Mouse (Mus musculus) adrenal gland, adult 18-20 months (tissue): ENCODE measurements around the gene Mmgt2. TPM values are rescaled to one million over a fixed set of nuclear protein-coding genes. Genes with fewer than 3 reads are reported as not detected.

Experiments
- DNase-seq, 2 experiments: peaks; one replicate each; pipeline ENCODE4 v3.0.0; 2021 to 2022; ENCODE audit warnings: low spot score in 2 of 2
- long read RNA-seq, 2 experiments: library from polyadenylated mRNA; stranded (forward); transcript quantifications; one replicate each; pipeline ENCODE4 v2.0.0; 2021
- total RNA-seq, 2 experiments: library from RNA; stranded (reverse); gene quantifications; 1 replicate in 1 of 2; 2 replicates in 1 of 2; pipeline ENCODE4 v1.2.3; 2021

The Mmgt2 gene
- 10 to 100 TPM; 26.5 to 36.7 TPM for total RNA-seq
- long read RNA-seq, experiment 1, partial matches to known transcripts, result 0 of 4 reads
- long read RNA-seq, experiment 1, other reads (novel, unspliced or antisense), result 1 of 4 reads
- long read RNA-seq, experiment 2, transcript Mmgt2-207 (2 exons, 589 nt), result major isoform, 5 of 19 reads
- long read RNA-seq, experiment 2, partial matches to known transcripts, result 1 of 19 reads
- long read RNA-seq, experiment 2, other reads (novel, unspliced or antisense), result 10 of 19 reads

DNA sequence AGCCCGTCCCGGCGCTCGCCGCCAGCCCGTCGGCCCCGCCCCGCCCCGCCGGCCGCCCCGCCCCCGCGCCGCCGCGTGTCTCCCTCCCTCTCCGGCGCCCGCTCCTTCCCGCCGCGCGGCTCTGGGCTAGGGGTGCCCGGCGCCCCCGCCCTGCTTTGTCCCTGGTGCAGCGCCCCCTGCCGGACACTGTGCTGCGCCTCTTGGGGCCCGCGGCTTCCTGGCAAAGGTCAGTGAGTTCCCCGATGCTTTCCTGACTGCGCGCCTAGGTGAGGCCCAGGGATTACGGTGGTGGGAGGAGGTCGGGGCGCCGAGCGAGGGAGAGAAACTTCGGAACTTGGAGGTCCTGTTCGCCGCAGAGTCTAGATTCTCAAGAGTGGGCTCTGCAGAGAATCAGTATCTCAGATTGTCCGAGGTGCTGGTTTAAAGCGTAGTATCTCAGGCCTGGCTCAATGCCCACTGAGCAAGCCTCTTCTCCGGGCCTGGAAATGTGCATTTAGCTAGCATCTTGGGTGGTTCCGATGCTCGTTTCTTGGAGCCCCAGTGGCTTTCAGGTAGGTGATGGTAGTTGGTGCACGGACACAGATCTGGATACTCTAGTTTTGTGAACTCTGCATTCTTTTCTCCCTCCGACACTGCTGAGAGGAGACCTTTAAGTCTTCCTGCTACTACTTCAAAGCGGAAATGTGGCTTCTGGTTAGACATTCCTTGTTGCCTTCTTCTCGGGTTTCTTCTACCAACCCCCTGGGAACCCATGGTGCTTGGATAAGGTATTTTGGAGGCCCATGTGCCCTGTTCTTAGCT lies at the start of gene Mmgt2:
Gene Mmgt2, plus strand, starts transcription at position 74 of the 801 bp plus-strand sequence.
- DNase-seq, result peak; percentile 98 to 99

DNA sequence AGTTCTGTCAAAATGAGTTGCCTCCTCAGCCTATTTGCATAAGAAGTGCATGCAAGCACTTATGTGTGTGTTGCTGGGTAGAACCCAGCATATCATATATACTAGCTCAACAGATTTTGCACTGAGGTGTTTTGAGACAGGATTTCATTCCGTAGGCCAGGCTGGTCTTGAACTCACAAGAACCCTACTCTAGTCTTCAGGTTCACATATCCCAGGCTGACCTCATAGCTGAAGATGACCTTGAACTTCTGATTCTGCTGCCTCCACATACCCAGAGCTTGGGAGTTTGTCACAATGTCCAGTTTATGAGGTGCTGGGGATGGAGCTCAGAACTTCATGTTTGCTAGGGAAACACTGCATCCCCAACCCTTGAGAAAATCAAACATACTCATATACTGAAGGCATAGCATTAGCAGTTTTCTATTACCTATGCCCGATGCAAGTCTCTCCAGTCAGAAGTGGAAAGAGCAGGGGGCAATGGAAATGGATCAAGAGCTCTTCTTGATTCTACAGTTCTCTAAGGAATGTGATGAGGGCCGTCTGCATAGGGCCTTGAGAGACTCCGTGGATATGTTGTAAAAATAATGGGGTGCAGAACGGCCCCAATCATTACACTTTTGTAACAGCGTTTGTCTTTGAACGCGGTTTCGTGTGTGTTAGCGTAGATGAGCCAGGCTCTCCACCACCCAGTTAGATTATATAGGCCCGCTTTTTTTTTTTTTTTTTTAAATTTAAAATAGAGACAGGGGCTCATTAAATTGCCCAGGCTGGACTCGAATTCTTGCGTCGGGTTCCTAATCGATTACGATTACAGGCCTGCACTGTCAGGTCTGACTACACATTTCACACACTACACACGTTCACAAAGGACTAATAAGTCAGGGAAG lies 46.5 kb upstream of the Mmgt2 start:
- no peak for DNase-seq

- DNase-seq, result peak; percentile 94
These were observed 45.7 kb upstream of the Mmgt2 start for GRCm38 (mm10) chr11:62602619-62603311.

GRCm38 (mm10) chr11:62603312-62604056 lies 45.0 kb upstream of the Mmgt2 start:
- peak in 1 of 2 experiments; percentile 26 for DNase-seq

GRCm38 (mm10) chr11:62604123-62604706 lies 44.2 kb upstream of the Mmgt2 start:
- DNase-seq, result no peak

- no peak for DNase-seq
These were observed 43.4 kb upstream of the Mmgt2 start for GRCm38 (mm10) chr11:62604886-62605618.

DNA sequence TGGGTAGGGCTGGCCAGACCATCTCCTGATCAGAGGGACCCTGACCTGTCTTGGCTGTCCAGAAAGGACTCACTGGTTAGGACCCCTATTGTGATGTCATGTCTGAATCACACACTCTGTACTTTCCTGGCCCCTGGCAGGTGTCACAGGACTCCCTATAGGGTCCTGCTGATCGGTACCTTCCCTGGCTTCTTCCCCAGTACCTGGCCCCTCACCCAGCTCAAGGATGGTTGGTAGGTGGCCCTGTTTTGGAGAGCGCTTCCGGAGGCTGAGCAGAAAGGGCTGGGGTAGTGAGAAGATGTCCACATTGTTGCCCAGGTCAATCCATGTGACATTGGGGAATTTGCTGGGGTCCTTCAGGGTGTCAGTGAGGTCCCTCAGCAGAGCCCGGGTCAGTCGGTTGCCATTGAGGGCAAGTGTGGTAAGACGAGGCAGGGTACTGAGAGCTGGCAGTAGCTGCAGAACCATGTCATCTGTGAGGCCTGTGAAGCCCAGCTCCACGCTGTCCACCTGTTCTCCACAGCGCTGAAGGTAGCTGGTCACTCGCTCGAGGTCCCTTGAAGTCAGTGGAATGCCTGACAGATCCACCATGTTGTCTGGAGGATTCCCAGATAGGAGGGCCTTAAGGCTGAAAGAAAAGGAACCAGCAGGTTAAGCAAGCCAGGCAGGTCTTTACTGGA lies 42.7 kb upstream of the Mmgt2 start:
- no peak for DNase-seq

DNA sequence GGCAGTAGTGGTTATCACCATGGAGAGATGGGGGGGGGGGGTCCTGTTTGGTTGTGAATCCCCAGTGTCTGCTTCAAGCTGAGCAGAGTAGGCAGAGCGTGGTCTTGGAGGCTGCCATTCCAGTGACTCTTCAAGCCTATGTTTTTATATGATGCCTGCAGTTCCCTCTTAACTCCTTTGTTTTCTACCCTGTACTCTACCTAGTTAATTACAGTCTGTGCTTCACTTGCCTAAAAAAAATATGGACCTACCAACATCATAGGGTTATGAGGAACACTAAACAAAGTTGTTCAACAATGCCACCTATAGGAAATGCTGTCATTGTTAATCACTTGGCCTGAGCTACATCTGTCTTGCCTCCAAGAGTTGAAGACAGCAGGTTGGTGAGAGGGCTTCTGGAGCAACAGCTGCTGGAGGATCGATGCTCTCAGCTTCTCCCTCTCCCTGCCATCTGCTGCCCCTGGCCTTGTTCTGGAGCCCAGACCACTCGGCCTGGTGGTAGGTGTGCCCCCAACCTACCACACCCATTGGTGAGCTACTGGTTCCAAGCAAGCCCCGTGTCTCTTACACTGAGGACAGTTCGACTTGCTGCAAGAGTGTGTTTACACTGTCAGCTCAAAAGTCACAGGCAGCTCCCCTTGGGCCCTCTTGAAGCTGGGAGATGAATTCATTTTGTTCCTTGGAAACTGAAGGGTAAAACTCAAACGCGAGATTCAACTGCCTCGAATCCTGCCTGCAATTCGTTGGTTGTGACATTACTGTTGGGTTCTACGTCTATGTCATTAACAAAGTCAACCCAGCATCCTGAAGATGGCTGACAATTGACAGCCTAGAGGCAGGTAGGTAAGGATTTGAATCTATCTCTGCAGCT lies 41.9 kb upstream of the Mmgt2 start:
- DNase-seq, result no peak

DNA sequence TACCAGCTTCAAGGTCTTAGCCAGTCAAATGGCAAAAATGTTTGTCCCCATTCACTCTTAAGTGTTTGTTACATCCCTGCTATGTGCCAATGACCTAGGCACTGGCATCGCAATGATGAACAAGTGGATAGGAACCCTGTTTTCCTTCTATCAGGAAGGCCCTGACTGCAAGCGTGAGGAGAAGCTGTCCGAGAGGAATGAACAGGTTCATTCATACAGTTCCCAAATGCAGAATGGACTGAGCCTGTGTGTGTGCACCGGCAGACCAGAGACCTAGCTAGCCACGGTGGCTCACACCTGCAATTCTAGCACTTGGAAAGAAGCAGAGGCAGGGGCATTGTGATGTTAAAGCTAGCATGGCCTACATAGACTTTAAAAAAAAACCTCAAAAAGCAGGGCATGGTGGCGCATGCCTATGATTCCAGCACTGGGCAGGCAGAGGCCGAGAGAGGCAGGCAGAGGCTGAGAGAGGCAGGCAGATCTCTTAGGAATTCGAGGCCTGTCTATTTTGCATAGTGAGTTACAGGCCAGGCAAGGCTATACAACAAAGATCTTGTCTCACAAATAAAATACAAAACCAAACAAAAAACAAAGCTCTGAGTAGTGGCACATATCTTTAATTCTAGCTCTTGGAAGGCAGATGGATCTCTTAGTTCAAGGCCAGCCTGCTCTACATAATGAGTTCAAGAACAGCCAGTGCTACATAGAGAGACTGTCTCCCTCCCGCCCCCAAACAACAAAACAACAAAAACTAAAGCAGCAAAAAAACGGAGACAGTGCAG lies 41.1 kb upstream of the Mmgt2 start:
- no peak for DNase-seq

- no peak for DNase-seq
These were observed 40.6 kb upstream of the Mmgt2 start for GRCm38 (mm10) chr11:62607952-62608201.

- DNase-seq, result no peak
These were observed 39.4 kb upstream of the Mmgt2 start for GRCm38 (mm10) chr11:62608826-62609675.

GRCm38 (mm10) chr11:62610304-62610703 lies 38.2 kb upstream of the Mmgt2 start:
- DNase-seq, result no peak

DNA sequence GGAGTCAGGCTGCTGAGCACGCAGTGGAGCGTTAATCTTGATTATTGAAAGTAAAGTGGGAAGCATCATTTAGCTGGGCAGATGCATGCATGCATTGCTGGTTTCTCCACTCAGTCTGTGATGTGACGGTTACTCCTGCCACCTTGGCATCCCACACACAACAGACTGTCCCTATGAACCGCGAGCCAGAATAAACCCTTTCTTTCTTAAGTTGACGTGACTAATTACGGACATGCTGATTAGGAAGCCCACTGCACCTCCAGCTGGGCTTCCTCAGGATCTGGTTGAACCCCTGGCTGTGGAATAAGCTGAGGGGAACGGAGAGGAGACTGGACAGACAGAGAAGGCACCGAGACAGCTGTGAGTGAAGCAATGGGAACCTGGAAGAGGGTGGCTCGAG lies 35.9 kb upstream of the Mmgt2 start:
- DNase-seq, result no peak

GRCm38 (mm10) chr11:62613657-62614365 lies 34.7 kb upstream of the Mmgt2 start:
- DNase-seq, result peak; percentile 92 to 94

- DNase-seq, result no peak
These were observed 33.5 kb upstream of the Mmgt2 start for GRCm38 (mm10) chr11:62614876-62615410.
